Mouse (Mus musculus): ENCODE data around the gene Peli2.

The Peli2 gene

DNA sequence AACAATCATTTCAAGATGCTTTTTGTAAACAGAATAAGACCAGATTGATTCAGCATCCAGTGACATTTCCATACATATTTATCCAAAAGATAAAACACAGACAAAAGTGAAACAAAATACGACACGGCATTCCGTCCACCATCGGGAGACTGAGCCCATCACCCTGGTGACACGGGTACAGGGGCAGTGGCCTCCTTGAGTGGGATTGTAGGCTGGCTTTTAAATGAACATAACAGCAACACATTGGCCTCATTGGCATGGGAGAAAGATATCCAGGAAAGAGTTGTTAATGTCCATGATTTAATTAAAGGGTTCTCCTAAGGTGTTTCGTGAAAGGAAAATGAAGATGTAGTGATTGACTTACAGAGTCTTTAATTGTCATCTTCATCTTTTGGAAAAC lies 5.3 kb downstream of the Peli2 start:
- no peak for DNase-seq (ENCODE audit: low read depth, low spot score)

DNA sequence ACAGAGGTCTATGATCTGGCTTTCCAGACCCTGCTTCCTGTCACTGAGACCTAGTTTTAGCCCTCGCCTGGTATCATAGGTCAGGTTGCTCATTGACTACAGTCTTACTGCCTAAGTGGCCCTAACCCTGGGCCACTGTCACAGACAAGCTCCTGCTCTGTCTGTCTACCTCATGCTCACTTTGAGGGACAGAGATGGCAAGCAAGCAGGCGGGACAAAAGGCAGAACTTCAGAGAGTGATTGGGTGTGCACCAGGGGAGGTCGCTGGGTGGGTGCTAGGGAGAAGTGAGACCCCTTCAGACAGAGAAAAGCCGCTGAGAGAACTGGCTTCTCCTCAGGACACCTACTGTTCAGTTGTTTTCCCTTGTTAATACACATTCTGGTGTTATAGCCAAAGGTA lies 6.3 kb downstream of the Peli2 start:
- no peak for DNase-seq (ENCODE audit: low read depth, low spot score)

DNA sequence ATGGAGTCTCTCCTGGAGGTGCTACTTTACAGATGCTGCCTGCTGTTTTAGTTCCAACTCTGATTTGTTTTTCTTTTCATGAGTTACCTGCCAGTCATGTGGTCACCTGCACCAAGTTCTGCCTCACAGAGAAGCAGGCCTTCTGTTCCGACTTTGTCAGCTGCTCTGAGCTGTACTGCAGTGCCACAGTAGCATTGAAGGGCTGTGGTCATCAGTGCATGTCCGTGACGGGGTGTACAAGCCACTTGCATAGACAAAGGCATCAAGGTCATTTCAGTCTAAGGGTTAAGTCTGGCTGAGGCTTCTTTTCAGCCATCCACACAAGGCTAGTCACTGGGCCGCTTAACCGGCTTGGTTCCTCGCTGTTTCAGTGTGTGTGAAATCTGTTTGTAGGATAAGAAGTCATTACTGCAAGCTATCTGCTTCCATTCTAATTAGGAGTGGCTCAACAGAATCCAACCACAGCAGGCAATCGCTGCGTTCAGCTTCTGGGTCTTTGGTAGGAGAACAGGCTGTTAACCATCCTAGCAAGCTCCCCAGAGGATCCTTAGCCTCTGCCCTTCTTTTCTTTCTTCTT lies 7.1 kb downstream of the Peli2 start:
- no peak for DNase-seq (ENCODE audit: low read depth, low spot score)

DNA sequence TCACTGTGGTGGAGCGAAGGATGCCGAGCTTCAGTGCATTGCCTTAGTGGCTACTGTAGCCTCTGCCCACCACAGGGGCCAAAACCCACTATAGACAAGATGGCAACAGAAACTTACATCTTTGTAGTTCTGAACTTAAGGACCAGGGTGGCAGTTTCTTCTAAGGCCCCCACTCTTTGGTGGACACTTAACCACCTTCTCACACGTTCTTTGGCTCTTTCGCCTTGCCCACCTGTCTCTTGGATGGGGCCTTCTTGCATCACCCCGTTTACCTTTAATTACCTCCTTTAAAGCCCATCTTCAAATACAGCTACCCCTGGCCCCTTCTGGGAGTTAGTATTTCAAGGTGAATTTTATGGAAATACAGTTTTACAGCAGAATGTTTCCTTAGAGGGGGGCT lies 8.1 kb downstream of the Peli2 start:
- no peak for DNase-seq (ENCODE audit: low read depth, low spot score)

DNA sequence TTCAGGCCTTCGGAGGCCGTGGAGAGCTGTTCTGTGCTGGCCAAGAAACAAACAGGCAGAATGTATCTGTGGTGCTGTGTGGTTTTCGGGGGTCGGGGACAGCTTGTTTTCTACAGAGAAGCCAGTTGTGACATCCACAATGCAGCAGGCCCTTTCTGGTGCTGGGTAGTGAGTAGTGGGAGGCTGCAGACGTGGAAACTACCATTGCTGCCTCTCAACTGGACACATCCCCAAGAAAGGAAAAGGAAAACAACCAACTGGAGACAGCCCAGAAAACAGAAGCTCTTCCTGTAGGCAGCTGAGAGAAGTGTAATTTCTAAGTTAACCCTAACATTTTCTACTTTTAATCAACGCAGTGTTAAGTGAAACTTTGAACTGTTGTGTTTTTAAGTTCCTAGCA lies 9.4 kb downstream of the Peli2 start:
- DNase-seq (ENCODE audit: low read depth, low spot score), result no peak

DNA sequence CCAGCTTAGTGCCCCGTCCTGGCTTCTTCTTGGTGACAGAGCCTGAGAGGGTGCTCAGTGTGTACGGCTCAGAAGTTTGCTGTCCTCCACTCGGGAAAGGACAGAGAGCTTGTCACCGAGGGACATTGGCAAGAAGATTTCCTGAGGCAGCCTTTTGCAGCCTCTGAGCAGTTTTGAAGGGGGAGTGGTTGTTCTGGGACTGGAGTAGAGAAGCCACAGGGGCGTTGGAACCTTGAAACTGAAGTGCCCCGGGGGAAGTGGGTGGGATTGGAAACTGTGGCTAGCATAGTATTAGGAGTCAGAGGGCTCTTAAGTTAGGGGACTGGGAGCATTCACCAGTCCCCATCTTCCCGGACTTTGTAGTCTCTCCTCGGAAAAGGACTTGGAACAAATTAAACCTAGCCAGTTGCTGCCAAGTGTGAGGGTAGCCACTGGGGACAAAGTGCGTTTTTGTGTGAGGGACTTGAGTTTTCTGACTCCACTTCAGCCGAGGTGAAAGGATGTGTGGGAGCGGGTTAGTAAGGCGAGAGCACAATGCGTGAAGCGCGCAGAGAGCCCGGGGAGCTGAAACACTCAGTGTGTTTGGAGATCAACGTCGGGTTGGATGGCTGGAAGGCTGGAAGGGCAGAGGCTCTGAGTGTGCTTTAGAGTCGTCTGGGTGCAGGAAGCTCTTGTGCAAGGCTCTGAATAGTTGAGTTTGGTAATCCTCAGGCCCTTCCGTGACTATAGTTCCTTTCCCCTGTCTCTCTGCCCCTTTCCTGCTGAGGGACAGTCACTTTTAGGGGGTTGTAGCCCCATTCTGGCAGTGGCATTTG lies 10.3 kb downstream of the Peli2 start:
- no peak for DNase-seq (ENCODE audit: low read depth, low spot score)

DNA sequence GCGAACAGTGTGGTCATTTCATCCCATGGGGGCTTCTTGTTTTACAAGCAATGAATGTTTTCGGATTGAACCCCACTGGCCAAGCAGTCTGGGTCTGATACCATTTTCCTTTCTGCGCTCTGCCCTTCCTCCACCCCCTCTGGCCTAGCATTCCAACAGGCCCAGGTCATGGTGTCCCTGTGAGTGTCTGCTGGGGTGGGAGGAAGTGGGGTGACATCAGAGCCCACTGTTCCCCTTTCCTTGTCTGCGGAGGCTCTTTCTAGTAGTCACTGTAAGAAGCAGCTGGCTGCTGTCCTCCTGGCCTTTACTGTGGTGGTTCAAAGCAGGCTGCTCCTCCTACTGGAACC lies 10.9 kb downstream of the Peli2 start:
- DNase-seq (ENCODE audit: low read depth, low spot score), result no peak

DNA sequence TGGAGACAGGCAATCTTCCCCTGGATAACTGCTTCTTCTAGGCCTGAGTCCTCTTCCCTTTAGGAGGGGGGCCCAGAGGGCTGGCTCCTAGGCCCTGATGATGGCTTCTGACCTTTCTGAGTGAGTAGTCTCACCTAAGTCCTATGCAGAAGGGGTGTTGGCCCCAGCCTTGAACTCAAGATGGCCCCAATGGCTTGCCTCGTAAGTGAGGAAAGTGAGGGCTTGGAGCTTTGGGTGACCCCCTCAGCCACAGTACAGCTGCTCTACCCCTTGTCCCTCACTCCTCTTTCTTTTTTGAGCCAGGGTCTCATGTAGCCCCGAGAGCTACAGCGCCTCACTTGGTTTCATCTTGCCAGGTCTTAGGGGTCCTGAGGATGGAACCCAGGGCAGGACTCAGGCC lies 11.6 kb downstream of the Peli2 start:
- DNase-seq (ENCODE audit: low read depth, low spot score), result no peak

DNA sequence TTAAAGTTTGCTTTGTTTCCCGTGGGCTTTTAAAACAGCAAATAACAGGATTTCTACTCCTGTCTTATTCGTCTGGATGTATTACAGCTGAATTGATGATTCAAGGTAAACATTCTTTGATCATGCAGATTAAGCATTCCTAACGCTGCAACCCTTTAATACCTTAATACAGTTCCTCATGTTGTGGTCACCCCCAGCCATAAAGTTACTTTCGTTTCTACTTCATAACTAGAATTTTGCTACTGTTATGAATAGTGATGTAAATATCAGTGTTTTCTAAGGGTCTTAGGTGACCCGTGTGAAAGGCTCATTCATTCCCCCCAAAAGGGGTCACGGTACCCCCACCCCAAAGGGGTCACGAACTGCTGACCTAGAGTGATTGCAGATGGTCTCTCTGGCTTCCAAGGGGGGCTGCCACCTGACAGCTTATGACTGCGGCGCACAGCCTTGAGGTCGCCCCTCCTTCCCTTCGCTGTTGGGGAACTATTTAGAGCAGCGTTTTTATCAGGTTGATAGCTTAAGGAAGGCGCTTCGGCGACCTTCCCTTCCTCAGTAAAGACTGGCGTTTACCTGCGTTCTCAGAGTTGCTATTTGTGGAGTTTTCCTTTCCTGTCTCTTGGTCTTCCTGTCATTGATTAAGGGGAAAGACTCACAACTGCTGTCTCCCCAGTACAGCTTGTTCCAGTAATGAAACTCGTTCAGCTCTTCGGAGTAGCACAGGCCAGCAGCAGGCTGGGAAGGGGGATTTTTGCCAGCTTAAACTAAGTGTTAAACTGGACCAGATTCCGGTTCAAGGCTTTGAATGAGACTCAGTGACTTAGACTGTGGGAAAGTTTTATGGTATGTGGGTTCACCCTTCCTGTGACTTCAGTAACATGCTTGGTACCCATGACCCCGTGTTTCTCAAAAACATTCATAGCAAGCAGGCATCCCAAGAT lies 12.5 kb downstream of the Peli2 start:
- no peak for DNase-seq (ENCODE audit: low read depth, low spot score)

DNA sequence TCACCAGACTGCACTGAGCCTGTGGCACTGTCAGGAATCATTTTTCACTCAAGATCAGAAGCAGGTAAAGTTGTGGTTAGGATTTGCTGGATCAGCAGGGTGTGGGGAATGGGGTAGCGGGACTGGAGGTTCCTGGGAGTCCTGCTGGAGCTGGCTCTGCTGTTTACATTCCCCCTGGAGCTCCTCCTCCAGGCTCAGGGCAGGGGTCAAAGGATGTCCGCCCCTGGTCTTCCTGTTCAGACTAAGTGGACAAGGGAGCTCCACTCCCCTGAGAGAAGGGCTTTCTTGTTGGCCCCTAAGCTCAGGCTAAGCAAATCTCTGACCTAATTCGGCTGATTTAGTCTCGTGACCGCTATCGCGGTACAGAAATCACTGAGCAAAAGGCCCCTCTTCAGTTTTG lies 13.7 kb downstream of the Peli2 start:
- DNase-seq (ENCODE audit: low read depth, low spot score), result no peak

DNA sequence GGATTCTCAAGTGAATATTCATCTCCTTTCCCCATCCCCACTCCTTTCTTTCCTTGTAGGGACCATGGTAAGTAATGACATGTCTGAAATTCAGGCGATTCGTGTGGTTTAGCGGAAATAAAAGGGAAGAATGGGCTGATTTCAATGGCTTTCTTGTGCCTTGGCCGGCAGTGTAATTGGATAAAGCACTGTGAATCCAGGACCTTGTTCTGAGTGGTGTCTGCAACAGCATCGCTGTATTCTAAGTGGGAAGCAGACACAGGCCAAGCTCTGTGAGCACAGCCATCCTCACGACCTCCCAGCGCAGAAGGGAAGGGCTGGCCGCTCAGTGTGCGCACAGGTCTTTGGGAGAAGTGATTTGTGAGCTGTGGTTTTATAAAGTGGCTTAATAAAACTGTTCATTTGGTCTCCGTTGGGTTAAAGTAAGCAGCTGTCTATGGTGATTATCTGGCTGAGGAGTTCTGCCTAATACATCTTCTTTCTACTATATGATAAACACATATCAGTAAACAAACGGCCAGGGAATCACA lies 15.3 kb downstream of the Peli2 start:
- DNase-seq (ENCODE audit: low read depth, low spot score), result no peak

DNA sequence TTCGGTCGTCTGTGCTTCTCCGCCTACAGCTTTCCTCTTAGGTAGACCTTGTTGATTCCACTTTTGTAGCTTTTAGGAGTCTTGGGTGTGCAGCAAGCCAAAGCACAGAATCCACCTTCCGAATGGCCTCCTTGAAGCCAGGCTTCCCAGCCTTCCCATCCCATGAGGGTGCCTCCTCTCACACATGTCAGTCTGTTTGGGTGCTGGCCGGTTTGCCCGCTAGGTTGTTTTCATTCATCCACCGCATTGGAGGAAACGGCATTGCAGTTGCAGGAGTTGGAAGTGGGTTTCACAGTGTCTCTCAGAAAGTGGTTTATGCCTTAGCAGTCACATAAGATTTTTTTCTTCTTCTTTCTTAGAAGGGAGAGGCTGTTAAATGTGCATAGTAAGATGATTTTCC lies 17.1 kb downstream of the Peli2 start:
- no peak for DNase-seq (ENCODE audit: low read depth, low spot score)

DNA sequence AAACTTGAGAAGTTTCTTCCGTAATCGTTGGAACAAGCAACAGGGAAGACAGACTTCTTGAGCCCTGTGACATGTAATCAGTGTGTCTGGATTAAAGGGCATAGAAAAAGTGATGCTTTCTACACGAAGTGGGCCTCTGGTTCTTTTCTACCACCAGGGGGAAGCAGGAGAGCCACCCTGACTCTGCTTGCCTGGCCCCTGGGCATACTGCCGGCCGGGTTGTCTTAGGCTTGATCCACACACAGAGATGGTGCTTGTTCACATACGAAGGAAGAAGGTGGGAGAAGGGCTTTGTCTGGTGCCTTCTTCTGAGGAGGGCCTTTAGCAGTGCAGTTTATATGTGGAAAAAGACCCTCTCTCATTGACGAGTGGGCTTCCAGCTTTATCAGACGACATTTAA lies 17.5 kb downstream of the Peli2 start:
- DNase-seq (ENCODE audit: low read depth, low spot score), result no peak

DNA sequence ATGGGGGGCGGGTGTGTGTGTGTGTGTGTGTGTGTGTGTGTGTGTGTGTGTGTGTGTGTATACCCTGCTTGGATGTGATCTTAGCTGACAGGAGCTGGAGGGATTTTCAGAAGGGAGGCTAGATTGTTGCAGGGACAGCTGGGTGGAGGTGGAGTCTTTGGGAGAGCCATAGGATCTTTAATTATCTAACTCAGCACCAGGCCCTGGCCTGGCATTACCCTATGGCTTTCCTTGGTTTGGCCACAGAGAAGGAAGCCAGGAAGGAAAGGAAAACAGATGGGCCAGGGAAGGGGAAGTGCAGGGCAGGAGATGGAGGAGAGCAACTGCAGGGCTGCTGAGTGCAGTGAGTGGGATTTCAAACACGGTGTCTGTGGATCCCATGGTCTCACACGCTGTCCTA lies 18.8 kb downstream of the Peli2 start:
- no peak for DNase-seq (ENCODE audit: low read depth, low spot score)

DNA sequence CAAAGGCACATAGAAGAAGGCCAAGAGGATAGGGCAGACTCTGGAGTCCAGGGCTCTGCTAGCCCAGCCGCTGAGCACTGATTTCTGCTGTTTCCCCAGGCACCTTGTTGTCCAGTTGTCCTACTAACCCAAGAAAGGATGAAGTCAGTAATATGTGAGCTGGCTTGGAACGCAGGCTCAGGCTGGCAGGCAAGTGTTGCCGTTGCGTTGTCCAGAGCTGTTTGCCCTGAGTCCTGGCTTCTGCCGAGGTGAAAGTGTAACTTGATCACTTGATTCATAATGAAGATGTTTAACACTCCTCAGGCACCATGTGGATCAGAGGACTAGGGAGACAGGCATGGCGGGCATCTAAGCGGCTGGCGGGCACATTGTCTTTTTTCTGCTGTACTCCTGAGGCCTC lies 21.1 kb downstream of the Peli2 start:
- DNase-seq (ENCODE audit: low read depth, low spot score), result no peak

DNA sequence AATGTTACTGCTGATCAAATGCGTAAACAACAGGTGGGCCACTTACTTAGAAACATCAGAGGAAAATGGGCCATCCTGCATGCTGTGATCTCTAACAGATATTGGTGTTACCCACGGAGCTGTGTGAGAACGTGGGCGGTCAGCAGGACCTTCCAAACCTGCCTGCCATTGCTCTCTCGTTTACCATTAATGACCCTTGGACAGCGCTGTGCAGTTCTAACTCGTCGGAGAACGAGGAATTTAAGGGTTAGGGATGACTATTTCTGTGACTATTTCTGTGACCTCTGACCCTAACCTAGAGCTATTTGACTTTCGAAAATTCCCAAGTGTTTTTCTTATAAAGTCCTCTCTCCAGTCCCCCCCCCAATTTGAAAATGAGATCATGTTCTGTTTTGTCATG lies 22.1 kb downstream of the Peli2 start:
- DNase-seq (ENCODE audit: low read depth, low spot score), result no peak

DNA sequence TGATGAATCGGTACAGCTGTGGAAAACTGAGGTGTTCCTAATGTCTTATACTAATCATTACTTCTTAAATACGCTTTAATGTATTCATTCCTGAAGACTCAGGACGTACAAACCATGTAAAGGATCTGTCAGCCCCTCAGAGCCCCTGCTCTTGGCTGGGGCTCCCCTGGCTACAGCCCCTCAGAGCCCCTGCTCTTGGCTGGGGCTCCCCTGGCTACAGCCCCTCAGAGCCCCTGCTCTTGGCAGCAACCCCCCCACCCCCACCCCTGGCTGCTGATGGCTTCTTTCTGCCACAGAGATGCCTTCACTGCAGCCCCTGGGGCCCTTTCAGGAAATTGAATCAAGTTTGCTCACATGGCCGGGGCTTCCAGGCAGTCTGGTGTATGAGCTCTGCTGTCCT lies 22.5 kb downstream of the Peli2 start:
- no peak for DNase-seq (ENCODE audit: low read depth, low spot score)

DNA sequence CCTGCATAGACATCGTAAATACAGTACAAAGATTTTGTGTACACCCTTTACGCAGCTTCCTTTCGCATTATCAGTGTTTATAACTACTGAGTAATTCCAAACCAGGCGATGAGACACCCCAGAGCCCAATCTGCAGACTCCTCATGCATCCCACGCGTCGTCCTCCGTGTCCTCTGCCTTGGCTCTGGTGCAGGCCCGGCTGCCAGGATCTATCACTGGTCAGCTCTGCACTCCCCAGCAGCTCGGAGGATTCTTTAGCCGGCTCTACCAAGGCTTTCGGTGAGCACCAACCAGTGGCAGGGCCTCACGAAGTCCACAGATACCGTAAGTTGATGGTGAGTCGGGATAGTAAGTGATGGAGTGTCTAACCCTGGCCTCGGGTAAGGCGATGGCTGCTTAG lies 23.7 kb downstream of the Peli2 start:
- no peak for DNase-seq (ENCODE audit: low read depth, low spot score)

DNA sequence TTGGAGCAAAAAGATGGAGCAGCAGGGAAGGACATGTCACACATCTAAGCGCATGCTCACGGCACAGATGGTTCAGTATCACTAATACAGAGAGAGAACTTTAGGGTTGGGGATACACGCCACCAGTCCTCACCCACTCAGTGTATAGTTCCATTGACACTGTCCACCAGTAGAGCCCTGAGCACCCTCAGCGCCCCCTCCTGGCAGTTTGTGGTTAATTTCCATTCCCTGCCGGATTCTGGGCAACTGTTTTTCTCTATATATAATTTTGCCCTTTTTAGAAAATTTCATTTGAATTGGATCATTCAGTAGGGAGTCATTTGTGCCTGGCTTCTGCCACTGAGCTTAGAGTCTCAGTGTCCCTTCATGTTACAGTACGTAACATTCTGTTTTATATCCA lies 27.1 kb downstream of the Peli2 start:
- no peak for DNase-seq (ENCODE audit: low read depth, low spot score)

DNA sequence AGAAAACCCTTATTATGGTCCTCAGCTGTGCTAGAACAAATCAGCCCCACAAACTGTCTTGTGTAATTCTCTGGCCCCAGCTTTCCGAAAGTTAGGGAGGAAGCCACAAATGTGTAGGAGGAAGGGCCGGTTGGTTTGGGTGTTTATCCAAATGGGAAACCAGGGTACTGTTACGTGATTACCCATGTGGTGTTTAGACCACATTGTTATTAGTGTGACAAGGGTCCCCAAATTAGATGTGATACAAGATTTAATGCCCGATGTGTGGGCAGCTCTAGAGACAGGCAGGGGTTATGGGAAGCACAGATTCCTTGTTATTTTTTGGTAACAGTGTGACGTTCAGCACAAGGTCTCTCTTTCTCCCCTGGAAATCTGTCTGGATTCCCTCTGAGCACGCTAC lies 28.0 kb downstream of the Peli2 start:
- no peak for DNase-seq (ENCODE audit: low read depth, low spot score)

DNA sequence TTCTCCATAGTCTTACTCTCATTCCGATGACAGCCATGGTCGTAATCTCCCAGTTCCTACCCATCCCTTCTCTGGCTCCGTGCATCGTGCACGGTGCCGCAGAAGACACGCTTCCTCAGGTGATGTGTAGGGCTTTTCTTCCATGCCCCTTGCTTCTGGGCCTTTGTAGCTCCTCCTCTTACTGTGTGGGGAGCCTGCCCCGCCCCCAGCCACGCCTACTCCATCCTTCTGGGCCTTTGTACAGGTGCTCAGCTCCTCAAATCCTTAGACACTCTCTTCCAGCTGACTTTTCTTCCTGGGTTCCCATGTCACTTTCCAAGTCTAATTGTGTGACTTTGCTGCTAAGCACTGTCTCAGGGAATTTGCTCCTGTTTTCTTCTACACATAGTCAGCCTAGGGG lies 28.7 kb downstream of the Peli2 start:
- DNase-seq (ENCODE audit: low read depth, low spot score), result no peak

DNA sequence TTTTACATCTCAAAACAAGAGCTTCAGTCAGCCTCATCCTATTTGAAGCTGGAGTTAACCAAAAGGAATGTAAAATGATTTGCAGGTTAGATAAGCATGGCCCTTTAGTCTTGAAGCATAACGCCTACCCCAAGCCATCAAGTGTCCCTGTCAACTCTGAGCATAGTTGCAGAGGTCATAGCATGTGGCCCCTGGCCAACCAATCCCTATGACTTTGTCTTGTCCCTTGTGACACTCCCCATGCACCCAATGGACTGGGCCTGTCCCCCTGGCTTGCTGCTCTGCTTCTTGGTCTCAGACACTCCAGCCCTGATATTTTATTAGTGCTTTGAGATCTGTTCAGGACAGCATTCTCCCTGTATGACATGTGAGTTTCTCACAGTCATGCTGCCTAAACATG lies 30.3 kb downstream of the Peli2 start:
- no peak for DNase-seq (ENCODE audit: low read depth, low spot score)

DNA sequence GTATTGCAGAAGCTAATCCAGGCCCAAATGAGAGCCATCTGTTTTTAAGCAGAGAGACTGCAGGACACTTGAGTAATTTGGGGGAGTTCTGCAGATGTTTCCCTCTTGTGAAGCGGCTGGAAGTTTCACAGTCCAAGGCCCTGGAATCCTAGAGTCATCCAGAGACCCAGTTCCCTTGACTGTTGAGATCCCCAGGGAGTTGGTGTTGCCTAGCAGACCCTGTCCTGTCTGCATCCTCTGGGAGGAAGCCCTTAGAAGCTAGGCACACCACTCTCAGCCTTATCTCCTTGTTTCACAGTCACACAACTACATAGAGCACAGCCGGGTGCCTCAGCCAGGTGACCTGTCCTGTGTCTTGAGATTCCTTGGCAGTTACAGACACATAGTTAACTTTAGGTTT lies 30.9 kb downstream of the Peli2 start:
- DNase-seq (ENCODE audit: low read depth, low spot score), result no peak

Data from brain, embryonic 18.5 days (tissue).